Mouse (Mus musculus) lung, postnatal 0 days (tissue): ENCODE data around the gene Lrrc25.

ENCODE experiments used
- CTCF ChIP-seq: IDR thresholded peaks from 2 replicates; pipeline ENCODE4 v1.5.1; 2016; ENCODE audit warnings: antibody characterized with exemption, mild to moderate bottlenecking
- EP300 ChIP-seq: IDR thresholded peaks from 2 replicates; pipeline ENCODE4 v1.6.1; 2016; ENCODE audit warnings: antibody characterized with exemption, mild to moderate bottlenecking, control low read depth

DNA sequence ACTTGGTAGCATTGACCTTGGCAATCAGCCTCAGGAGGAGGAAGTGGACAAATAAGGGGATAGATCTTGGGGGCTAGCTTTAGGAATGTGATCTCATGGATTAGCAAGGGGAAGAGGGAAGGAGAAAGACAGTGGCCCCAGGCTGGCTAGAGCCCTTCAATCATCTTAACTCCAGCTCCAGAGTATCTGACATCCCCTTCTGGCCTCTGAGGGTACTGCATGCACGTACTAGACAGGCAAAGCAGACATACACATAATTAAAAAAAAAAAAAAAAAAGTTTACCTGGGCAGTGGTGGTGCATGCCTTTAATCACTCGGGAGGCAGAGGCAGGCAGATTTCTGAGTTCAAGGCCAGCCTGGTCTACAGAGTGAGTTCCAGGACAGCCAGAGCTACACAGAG is 28.1 kb downstream of the Lrrc25 start:
- TF ChIP-seq CTCF: peak; percentile 56
- no peak for TF ChIP-seq EP300
